Mouse (Mus musculus): ENCODE data around the gene Map3k1. TPM values are rescaled to one million over a fixed set of nuclear protein-coding genes. Genes with fewer than 3 reads are reported as not detected.
A peak's percentile ranks its signal among the peaks of the same experiment; 100 is the strongest.

Map3k1 gene
- 1 to 10 TPM; 8.5 to 8.7 TPM for total RNA-seq (2021)
- long read RNA-seq, experiment 1: 0 reads
- long read RNA-seq, experiment 2, partial matches to known transcripts: 0 of 2 reads
- long read RNA-seq, experiment 2, other reads (novel, unspliced or antisense): 2 of 2 reads

DNA sequence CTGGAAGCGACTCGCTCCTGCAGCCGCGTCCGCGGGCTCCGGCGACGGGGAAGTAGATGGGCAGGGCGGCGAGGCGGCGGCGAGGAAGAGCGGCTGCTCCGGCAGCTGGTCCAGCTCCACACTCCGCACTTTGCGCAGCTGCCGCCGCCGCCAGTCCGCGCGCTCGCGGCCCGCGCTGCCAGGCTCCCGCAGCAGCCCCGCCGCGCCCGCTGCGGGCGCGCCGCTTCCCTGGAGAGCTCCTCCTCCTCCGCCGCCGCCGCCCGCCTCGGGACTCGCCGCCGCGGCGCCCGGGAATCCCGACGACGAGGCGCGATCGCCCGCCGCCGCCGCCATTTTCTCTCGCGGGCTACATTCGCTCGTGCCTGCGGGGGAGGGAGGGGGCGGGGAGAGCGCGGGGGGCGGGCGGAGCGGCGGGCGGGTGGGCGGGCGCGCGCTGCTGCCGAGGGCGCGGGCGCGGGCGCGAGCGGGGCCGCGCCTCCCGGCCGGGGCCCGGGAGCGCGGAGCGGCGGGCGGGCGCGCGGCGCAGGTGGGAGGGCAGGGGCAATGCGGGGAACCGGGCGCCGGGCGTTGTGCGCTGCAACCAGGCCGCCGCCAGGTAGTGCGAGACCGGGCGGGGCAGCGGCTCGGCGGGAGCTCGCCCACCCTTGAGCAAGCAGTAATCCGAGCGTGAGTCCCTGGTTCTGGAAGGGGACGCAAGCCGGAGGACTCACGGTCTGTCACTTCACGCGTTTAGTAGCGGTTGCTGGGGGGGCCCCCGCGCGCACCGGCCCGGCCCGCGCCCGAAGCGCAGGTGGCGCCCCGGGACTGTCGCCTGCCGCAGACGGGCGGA is at the start of gene Map3k1:
TSS of gene Map3k1 (minus strand) at position 357 of the 829 bp plus-strand sequence.
- DNase-seq (ENCODE audit: low spot score): peak; percentile 43

DNA sequence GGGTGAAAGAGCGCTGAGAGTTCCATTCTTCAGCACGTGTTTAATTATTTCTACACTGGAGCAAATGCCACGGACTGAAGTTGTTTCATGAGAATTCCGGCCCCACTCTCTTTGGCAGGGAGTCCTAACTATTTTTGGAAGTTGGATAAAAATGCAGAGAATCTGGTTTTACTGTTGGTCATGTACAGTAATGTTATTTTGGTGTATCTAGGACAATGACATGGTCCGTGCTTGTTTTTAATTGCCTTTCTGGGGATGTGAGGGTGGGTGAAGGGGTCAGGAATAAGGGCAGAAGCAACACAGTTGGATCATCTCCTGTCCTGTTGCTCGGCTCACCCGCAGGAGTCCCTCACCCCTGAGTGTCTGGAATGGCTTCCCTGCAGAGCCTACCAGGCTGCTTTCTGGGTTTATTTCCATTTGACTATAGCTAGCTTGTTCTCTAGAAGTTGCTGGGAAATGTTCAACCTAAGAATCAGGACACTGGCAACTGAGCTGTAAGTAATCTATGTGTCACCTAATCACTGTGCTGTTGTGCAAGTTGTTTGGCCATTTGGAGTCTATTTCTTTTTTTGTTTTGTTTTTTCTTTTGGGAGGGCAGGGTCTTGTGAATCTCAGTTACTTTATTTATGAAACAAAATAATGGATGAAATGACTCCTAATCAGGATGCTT is 48.1 kb upstream of the Map3k1 start:
- DNase-seq (ENCODE audit: low spot score): no peak

DNA sequence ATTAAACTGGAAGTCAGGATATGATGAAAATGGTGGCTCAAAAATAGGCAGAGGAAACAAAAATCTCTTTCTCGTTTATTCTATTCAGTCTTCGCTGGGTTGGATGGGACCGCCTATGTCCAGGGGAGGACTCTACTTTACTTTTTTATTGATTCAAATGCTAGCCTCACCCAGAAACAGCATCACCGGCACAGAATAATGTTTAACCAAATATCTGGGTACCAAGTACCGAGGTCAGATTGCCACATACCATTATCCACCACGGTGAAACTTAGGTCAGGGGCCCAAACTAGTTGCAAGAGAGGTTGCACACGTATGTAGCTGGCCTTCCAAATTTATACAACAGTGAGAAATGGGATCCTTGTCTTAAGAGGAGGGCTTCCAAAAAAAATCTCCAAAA is 47.4 kb upstream of the Map3k1 start:
- no peak for DNase-seq (ENCODE audit: low spot score)

DNA sequence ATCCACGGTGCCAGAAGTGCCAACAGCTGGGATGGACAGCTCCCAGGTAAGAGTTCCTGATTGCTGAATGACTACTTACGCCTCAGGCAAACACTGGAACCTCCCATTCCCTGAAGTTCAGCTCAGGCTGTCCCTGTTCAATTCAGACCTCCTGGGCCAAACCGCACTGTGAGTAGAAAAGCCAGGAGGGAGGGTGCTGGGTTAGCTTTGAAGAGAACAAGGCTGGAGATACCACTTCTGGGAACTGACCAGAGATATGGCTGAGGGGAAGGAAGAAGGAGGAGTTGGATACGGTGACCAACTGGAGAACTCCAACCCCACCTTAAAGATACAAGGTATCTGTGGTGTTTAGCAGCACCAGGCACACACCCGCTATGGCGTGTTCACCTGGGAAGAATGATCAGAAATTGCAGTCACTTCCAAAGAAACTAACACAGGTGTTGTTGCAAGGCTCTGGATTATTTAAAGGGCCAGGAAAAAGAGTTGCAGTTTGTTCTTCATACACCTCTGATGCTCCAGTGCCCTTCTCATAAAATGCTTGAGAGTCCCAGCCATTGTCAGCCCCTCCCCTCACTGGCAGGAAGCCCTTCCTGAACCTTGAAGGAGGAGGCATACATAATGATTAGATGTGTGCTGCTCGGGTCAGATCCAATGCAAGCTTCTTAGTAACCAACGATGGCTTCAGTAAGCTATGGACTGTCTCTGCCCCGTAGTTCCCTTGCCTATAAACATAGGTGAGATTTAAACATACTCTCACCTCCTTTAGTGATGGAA is 43.8 kb upstream of the Map3k1 start:
- no peak for DNase-seq (ENCODE audit: low spot score)

DNA sequence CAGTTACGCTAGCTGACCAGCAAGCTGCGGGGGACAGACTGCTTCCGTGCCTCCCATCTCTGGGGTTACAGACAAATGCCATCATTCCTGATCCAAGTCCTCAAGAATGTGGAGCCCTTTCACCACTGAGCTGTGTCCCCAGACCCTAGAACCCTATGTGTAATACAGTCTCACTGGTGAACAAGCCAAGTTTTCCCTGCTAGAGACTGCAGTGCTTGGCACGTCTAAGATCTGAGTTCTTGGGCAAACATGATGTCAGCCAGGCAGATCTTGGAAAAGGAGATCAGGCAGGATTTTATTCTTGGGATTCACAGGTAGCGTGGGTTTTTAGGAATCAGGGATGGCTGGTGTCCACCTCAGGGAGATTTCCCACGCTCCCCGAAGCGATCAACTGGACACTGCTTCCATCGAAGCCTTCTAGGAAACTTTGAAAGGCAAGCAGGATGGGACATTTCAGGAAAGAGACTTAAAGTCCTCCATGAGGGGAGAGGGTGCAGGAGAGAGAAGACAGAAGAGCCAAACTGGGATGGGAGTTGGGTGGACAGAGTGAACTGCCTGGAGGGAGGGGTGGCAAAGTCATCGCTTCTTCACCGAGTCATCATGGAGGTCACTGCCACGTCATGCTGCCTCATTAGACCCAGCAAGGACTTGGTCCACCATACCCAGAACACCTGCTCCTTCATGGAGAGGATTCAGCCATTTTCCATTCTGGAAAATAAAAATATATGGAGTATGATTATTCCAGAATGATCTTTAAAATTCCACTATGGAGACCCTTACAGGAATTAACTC is 41.4 kb upstream of the Map3k1 start:
- no peak for DNase-seq (ENCODE audit: low spot score)

DNA sequence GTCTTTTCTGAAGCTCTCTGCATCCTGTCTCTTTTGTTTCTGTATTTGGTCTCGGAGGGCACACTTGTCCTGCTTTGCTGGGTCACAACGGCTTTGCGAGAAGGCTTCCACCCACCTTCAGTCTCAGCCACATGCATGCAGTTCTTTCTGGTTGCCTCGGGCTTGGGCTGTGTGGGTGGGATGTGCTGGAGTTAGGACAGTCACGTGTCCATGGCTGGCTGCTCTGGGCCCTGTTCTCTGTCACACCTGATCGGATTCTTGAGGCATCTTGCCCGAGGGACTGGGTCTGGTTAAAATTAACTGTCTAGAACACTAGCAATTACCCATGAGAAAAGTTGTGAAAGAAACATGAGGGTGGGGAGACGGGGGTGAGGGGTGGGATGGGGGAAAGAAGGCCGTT is 36.7 kb upstream of the Map3k1 start:
- DNase-seq (ENCODE audit: low spot score): no peak

DNA sequence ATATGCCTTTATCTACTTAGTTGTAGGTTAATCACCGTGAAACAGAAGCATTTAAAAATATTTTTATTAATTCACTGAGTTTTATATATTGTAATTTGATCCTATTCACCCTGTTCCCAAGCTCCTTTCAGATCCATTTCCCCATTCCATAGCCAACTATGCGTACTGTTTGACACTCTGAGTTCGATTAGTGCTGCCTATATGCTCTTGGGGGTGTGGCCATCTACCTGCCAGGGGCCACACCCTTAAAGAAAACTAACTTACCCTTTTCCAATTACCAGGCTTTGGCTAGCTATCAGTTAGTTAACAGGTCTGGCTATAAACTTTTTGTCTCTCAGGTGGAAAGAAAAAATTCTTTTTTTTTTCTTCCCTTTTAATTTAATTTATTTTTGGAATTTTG is 35.5 kb upstream of the Map3k1 start:
- no peak for DNase-seq (ENCODE audit: low spot score)

DNA sequence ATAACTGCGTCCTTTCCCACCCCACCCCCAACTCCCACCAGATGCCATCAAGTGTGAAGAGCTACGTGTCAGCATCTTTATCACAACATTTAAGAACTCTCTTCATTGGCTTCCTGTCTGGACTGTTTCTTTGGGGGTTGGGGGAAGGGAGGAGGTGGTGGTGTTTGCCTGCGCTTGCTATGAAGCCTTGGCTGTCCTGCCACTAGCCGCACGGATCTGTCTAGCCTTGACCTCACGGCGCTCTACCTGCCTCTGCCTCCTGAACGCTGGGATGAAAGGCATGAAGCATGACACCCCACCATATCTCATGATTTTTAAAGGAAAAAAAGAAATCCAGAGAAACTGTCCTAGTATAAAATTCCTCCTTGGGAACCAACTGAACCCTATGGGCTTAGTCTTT is 27.0 kb upstream of the Map3k1 start:
- no peak for DNase-seq (ENCODE audit: low spot score)

DNA sequence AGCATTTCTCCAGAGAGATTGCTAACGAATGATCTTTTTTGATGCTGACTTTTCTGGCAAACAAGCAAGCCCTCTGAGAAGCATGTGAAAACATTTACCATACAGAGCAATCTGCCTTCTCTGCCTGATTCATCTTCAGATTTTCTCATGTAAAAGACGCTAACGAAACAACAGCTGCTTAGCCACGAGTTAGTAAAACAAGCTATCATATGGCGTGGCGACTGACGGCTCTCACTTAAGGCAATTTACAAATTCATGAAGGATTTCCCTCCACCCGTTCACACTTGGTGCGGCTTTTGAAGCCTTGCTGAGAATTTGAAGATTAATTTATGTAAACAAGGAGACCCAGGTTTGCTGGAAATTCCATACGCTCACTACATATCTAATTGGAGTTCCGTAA is 25.8 kb upstream of the Map3k1 start:
- no peak for DNase-seq (ENCODE audit: low spot score)

DNA sequence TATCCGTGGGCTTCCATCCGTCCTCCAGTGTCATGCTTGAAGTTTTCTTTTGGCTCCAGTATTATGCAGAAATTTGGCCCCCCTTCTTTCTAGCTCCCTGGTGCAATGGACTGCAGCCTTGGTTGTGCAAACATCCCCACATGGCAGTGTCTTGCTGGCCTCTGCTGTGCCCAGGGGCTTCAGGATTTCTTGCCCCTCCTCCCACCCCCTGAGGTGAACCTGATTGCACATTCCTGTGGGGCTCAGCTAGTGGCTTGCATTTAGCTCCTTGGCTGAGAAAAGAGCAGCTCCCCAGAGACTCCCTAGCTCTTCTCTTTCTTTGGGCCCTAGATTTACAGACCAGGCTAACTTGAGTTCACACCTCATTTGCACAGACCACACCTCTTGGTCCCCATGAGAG is 20.7 kb upstream of the Map3k1 start:
- no peak for DNase-seq (ENCODE audit: low spot score)

DNA sequence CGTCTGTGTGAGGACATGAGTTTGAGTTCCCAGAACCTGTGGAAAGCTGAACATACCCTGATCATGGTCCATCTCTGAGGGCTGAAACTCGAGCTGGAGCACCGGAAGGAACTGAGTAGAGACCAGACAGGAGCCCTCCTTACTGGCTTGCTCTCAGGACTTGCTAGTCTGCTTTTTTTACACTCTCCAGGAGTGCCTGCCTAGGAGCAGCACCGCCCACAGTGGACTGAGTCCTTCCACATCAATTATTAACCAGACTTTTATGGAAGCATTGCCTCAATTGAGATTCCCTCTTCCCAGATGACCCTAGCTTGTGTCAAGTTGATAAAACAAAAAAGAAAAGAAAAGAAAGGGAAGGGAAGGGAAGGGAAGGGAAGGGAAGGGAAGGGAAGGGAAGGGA is 18.7 kb upstream of the Map3k1 start:
- DNase-seq (ENCODE audit: low spot score): no peak

DNA sequence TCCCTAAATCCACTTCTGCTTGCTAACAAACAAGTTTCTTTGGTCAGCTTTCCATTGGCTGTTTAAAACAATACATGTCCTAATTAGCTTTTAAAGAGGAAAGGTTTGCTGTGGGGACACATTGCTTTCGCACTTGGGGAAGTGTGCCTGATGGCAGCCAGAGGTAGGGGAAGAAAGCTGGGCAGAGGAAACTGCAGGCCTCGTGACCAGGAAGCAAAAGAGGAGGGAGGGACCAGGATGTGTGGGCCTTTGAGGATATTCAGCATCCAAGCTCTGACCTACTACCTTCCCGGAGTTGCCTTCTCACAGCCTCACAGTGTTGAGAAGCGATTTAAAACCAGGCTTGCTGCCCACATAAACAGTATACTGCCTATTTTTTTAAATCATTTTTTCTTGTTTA is 15.4 kb upstream of the Map3k1 start:
- DNase-seq (ENCODE audit: low spot score): no peak

DNA sequence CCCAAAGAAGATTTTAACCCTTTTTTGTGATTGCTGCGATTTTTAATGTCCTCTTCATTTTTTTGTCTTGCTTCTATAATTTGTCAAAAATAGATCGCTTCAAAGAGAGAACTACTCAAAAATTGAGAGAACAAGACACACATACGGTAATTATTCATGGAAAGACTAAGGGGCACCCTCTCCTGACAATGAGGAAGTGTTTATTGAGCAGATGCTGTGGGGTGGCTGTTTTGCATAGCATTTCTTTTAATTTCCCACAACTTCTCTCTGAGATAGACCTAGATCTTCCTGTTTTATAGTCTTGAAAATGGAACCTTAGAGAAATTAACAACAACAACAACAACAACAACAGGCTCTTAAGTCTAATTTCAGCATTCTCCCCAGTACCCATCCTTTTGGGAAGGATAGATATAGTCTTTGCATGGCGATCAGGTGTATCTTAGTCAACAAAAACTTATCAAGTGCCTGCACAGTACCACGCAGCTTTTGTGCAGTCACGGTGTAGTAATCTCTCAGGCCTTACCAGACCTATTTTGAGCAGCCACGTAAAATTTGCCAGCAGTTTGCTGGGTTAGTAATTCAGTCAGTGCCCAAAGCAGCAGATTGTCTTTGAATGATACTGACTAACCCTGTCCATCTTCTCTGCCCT is 13.1 kb upstream of the Map3k1 start:
- no peak for DNase-seq (ENCODE audit: low spot score)

DNA sequence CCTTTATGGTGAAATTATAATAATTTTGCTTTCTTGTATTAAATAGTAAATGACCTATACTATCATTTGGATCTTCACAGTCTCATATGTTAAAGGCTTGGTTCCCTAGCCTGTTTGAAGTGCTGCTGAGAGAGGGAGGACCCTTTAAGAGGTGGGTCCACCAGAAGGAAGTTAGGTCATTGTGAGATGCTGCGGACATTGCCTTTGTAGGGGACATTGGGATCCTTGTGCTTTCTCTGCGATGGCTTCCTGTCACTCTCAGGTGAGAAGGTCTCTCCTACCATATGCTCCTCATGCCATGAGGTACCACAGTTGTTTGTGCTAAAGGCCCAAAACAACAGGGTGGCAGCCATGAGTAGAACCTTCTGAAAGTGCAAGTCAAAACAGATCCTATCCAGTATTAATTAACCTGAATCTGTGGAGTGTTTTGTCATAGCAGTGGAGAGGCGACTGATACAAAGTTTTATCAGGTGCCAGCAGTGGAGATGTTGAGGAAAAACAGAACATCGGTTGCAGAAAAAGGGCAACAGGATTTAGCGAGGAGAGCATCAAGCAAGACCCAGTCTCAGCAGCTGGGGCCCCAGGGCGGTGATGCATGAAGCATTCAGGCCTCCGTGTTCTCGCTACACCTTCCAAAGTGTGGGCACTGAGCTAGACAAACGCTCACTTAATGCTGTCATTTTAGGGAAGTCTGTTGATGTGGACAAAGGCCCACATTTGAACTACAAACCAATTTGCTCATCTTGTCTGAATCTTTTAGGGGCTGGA is 11.0 kb upstream of the Map3k1 start:
- DNase-seq (ENCODE audit: low spot score): no peak

DNA sequence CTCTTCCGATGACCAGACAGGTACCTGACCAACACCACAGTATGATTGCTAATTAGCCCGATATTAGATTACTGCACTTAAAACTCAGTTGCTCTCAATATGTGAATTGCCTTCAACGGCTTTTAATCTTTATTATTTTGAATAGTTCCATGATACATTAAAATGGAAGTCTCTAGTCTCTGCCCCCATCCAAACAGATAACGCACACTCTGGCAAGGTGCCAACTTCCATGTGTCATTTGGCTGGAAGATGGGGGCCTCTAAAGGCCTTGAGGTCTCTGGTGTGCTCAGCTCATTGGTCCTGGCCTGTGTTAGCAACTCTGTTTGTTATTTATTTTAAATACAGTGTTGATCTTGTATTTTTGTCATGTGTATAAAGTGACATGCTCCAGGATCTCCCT is 10.3 kb upstream of the Map3k1 start:
- no peak for DNase-seq (ENCODE audit: low spot score)

DNA sequence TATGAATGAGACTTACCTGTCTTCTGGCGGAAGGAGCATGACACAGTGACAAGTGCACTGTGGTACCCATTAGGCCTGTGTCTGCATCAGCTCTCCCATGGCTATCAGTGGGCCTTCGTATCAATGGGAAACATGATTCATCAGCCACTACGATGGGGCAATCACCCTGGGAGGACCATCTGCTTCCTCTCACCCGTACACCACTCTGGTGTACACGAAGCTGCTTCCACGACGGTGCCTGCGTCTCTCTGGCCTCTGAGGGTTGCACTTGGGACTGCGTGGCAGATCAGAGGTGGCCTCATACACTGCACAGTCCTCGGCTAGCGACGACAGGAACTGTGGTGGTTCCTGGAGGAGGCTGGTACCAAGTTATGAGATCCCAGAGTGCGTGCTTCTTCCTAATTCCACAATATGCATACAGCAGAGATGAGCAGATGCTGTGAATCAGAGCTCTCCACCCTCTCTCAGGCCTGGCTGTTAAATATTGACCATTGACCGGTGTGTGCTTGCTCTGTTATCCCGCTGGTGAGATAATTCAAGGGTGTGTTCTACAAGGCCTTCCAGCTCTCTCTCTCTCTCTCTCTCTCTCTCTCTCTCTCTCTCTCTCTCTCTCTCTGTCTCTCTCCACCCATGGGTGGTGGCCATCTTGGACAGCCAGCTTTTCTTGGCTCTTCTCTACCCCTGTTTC is 9.6 kb upstream of the Map3k1 start:
- no peak for DNase-seq (ENCODE audit: low spot score)

DNA sequence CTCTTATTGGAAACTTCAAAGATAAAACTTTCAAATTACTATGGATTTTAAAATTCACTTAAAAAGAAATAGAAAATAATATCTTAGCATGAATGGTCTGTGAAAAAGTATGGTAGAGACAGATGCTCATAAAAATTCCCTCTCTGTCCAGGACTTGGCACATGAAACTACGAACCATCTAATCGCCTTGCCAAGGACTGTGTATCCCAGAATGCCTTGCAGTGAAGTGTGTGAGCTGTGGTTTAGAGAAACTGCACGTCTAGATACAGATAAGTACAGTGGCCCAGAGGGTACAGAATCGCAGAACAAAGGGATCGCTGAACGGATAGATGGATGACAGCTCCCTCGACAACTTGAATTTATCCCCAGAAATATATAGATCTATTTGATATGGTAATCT is 9.0 kb upstream of the Map3k1 start:
- DNase-seq (ENCODE audit: low spot score): no peak

DNA sequence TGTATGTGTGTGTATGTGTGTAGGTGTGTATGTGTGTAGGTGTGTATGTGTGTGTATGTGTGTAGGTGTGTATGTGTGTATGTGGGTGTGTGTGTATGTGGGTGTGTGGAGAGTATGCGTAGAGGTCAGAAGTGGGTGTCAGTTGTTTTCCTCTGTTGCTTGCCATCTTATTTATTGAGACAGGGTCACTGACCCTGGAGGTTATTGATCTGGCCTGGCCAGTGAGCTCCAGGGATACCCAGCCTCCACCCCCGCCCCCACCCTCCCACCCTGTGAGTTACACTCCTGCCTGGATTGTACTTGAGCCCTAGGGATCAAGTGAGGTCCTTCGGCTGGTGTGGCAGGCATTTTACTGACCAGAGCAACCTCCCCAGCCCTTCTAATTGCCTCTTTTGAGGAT is 7.6 kb upstream of the Map3k1 start:
- no peak for DNase-seq (ENCODE audit: low spot score)

DNA sequence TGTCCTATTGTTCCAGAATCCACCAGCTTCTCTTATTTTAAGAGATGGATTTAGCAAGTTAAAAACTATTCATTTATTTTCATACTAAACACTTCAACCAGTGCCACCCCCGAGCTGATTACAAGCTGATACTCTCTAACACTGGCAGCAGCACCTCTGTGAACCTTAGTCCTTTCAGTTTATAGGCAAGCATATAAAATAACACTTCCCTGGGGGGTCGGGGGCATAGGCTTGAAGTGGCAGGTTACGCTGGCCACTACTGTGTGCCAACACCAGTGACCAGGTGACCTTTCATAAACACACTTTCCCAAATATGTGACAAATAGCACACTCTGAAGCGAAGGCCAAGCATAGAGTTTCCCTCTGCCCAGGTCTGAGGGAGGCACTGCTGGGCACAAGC is 6.7 kb upstream of the Map3k1 start:
- DNase-seq (ENCODE audit: low spot score): no peak

DNA sequence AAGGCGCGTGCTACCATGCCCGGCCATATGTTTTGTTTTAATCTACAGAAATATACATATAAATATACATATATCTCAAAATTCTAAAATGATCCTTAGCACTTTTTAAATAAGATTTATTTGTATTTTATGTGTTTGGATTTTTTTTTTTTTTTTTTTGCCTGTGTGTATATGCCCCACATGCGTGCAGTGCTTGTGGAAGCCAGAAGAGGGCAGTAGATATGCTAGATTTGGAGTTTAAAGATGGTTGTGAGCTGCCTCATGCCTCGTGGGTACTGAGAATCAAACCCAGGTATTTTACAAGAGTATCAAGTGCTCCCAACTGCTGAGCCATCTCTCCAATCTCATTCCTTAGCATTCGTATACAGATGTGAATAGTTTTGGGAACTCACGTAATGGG is 6.2 kb upstream of the Map3k1 start:
- DNase-seq (ENCODE audit: low spot score): no peak

Data from gastrocnemius, adult 18-20 months (tissue).